Mouse (Mus musculus) bone marrow, adult 2 months (tissue): Measurements from ENCODE around the gene Sptbn4.

Experiments
- CTCF ChIP-seq: fragments of 200-500 bp; IDR thresholded peaks from 2 replicates; pipeline ENCODE4 v1.5.1; 2011; ENCODE audit warnings: low read length, control low read depth; ENCODE audit not compliant: control insufficient read depth, insufficient read depth
- POLR2A ChIP-seq: fragments of 200-500 bp; IDR thresholded peaks from 2 replicates; pipeline ENCODE4 v1.6.1; 2011; ENCODE audit warnings: low read depth, mild to moderate bottlenecking, control low read depth, low read length, borderline replicate concordance; ENCODE audit not compliant: control insufficient read depth

- TF ChIP-seq POLR2A, result no peak
- no peak for TF ChIP-seq CTCF
Measured at GRCm38 (mm10) chr7:27328161-27328560, 119.3 kb downstream of the Sptbn4 start.
